Mouse (Mus musculus): ENCODE data around the gene A430078G23Rik. TPM values are rescaled to one million over a fixed set of nuclear protein-coding genes. Genes with fewer than 3 reads are reported as not detected.

A430078G23Rik gene
- polyA plus RNA-seq, 1 experiment from 2014 or later: not detected

DNA sequence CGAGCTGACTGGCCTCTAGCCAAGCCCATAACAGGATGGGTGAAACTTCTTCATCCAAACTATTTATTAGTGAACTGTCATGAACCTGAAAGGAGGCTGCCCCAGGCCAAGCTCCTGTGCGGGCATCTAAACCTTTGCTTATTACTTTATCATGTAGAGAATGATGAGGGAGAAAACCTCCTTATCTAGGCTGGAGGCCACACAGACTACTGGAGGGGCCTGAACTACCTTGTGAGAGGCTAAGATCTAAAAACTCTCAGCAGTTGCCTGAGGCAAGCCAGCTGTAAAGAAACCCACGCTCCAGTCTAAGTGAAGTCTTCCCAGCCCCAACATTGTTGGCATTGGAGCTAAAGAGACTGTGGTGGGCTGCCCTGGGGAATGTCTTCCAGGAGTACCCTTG is 54.2 kb downstream of the A430078G23Rik start:
- 84% methylated on average over 3 of the region's 3 CpGs for WGBS
- Histone ChIP-seq H3K4me3 (ENCODE audit: low read depth, low read length) (no peak overlapping the region), H3K4me2 (ENCODE audit: low read length) (no peak overlapping the region), H3K9me3 (ENCODE audit: control insufficient read depth, low read length) (no peaks in the 10 kb centered on the region), H3K27me3 (replicated peaks; ENCODE audit: control insufficient read depth, insufficient read depth, low read length) (no peaks in the 10 kb centered on the region), H3K27ac (ENCODE audit: low read depth) (no peak overlapping the region), H3K9ac (ENCODE audit: low read length) (no peak overlapping the region), H3K4me1 (replicated peaks; ENCODE audit: control insufficient read depth, insufficient read depth, low read length) (no peaks in the 10 kb centered on the region; the same call in 1 of the 2 replicates), H3K36me3 (ENCODE audit: control insufficient read depth, insufficient read depth, low read length) (peaks cover 5% of the 10 kb centered on the region; the same call in 1 of the 2 replicates)
- ATAC-seq (replicated peaks; ENCODE audit: low FRiP score, low TSS enrichment, low read depth) (no peak), DNase-seq (ENCODE audit: low spot score) (no peak)

DNA sequence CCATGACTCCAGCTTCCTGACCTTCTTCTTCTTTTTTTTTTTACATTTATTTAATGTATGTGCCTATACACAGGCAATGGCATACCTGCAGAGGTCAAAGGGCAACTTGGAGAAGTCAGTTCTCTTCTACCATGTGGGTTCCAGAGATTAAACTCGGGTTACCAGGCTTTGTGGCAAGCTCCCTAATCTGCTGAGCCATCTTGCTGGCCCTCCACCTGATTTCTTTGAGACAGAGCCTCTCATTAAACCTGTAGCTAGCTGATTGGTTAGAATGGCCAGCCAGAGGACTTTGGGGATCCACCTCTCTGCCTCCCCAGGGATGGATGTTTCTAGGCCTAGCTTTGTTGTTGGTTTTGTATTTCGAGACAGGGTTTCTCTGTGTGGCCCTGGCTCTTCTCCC is 57.9 kb downstream of the A430078G23Rik start:
- H3K4me2 ChIP-seq (ENCODE audit: low read length): no peak overlapping the region
- H3K4me1 ChIP-seq (replicated peaks; ENCODE audit: control insufficient read depth, insufficient read depth, low read length): no peaks in the 10 kb centered on the region; the same call in 1 of the 2 replicates
- no peak overlapping the region for H3K27ac ChIP-seq (ENCODE audit: low read depth)
- DNase-seq (ENCODE audit: low spot score) (no peak), ATAC-seq (replicated peaks; ENCODE audit: low FRiP score, low TSS enrichment, low read depth) (no peak)
- no peaks in the 10 kb centered on the region for H3K27me3 ChIP-seq (replicated peaks; ENCODE audit: control insufficient read depth, insufficient read depth, low read length)
- H3K9me3 ChIP-seq (ENCODE audit: control insufficient read depth, low read length): no peaks in the 10 kb centered on the region
- WGBS: 89% methylated on average over 2 of the region's 2 CpGs
- no peak overlapping the region for H3K9ac ChIP-seq (ENCODE audit: low read length)
- no peak overlapping the region for H3K4me3 ChIP-seq (ENCODE audit: low read depth, low read length)
- H3K36me3 ChIP-seq (ENCODE audit: control insufficient read depth, insufficient read depth, low read length): 0 out of 2 replicates have a peak, but pooled peaks cover 3% of the 10 kb centered on the region

GRCm38 (mm10) chr8:3411901-3412301 is 58.7 kb downstream of the A430078G23Rik start:
- Histone ChIP-seq H3K9ac (ENCODE audit: low read length) (no peak overlapping the region), H3K36me3 (ENCODE audit: control insufficient read depth, insufficient read depth, low read length) (0 out of 2 replicates have a peak, but pooled peaks cover 3% of the 10 kb centered on the region), H3K4me1 (replicated peaks; ENCODE audit: control insufficient read depth, insufficient read depth, low read length) (no peaks in the 10 kb centered on the region; the same call in 1 of the 2 replicates), H3K27ac (ENCODE audit: low read depth) (peak overlapping the region; percentile 24; the same call in 1 of the 2 replicates), H3K4me3 (ENCODE audit: low read depth, low read length) (no peak overlapping the region), H3K27me3 (replicated peaks; ENCODE audit: control insufficient read depth, insufficient read depth, low read length) (no peaks in the 10 kb centered on the region), H3K4me2 (ENCODE audit: low read length) (no peak overlapping the region), H3K9me3 (ENCODE audit: control insufficient read depth, low read length) (no peaks in the 10 kb centered on the region)
- 75% methylated on average over 7 of the region's 7 CpGs for WGBS
- ATAC-seq (replicated peaks; ENCODE audit: low FRiP score, low TSS enrichment, low read depth) (peak; percentile 45; the same call in 1 of the 2 replicates), DNase-seq (ENCODE audit: low spot score) (no peak)

DNA sequence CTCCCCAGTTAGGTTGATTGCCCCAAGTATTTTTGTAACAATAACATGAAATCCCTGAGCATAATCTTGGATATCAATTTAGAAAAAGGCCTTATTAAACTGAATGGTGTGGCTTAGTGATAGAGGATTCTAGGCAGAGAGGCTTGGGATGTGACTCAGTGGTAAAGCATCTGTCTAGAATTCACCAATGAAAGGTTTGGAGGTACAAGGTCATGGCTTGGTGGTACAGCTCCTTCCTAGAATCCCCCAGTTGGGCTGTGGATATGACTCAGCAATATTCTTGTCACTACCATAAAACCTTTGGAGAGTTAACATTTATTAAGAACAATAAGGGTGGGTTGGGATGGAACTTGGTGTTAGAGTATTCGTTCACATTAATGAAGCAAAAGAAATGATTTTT is 59.6 kb downstream of the A430078G23Rik start:
- Histone ChIP-seq H3K9me3 (ENCODE audit: control insufficient read depth, low read length) (no peaks in the 10 kb centered on the region), H3K4me1 (replicated peaks; ENCODE audit: control insufficient read depth, insufficient read depth, low read length) (peaks cover 5% of the 10 kb centered on the region), H3K9ac (ENCODE audit: low read length) (no peak overlapping the region), H3K36me3 (ENCODE audit: control insufficient read depth, insufficient read depth, low read length) (no peaks in the 10 kb centered on the region), H3K4me2 (ENCODE audit: low read length) (no peak overlapping the region), H3K27ac (ENCODE audit: low read depth) (no peak overlapping the region), H3K4me3 (ENCODE audit: low read depth, low read length) (no peak overlapping the region), H3K27me3 (replicated peaks; ENCODE audit: control insufficient read depth, insufficient read depth, low read length) (no peaks in the 10 kb centered on the region)
- no peak for DNase-seq (ENCODE audit: low spot score)
- ATAC-seq (replicated peaks; ENCODE audit: low FRiP score, low TSS enrichment, low read depth): no peak
- 94% methylated on average over 1 of the region's 1 CpGs for WGBS

DNA sequence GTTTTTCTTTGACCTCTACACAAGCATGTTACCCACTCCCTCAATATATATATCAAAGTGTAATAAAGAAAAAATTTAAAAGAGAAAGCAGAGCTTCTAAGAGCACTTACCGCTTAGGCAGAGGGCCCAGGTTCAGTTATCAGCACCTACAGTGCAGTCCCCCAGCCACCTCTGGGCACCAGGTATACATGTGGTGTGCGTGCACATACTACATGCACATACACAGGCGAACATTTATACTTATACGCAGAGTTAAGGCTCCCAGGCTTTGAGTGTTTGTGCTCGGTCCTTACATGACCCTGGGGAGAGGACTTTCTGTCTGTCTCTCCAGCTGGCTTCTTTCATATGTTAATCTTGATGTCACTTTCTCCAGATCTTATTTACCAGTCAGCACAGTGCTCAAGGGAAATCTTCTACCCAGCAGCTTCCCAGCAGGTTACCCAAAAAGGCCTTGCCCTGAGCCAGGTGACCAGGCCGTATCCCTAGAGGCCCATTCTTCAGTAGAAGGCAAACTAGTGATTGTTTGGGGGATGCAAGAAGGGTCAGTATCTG is 61.5 kb downstream of the A430078G23Rik start:
- no peak for ATAC-seq (replicated peaks; ENCODE audit: low FRiP score, low TSS enrichment, low read depth)
- H3K27ac ChIP-seq (ENCODE audit: low read depth): no peak overlapping the region

DNA sequence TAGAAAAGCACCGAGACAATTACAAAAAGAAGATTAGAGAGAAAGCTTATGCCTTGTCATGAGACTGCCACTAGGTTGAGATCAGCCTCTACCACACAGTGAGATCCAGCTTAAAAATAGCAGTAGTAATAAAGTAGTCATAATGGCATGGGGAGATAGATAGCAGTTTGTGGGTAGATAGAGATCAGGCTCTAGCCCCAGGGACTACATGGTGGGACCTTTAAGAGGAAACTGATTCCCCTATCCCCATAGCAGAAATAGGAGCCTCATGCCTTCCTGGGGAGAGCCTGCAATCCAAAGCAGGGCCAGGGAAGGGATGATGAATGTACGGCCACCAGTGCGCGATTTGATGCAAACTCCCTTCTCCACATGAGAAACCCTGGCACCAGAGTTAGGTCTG is 62.0 kb downstream of the A430078G23Rik start:
- Histone ChIP-seq H3K27ac (ENCODE audit: low read depth) (no peak overlapping the region), H3K4me3 (ENCODE audit: low read depth, low read length) (no peak overlapping the region), H3K4me1 (replicated peaks; ENCODE audit: control insufficient read depth, insufficient read depth, low read length) (peaks cover 7% of the 10 kb centered on the region), H3K4me2 (ENCODE audit: low read length) (no peak overlapping the region), H3K36me3 (ENCODE audit: control insufficient read depth, insufficient read depth, low read length) (no peaks in the 10 kb centered on the region), H3K9ac (ENCODE audit: low read length) (no peak overlapping the region), H3K27me3 (replicated peaks; ENCODE audit: control insufficient read depth, insufficient read depth, low read length) (no peaks in the 10 kb centered on the region), H3K9me3 (ENCODE audit: control insufficient read depth, low read length) (no peaks in the 10 kb centered on the region)
- no peak for DNase-seq (ENCODE audit: low spot score)
- WGBS: 78% methylated on average over 4 of the region's 4 CpGs
- no peak for ATAC-seq (replicated peaks; ENCODE audit: low FRiP score, low TSS enrichment, low read depth)

More for the DNA sequence above, 61.5 kb downstream of the A430078G23Rik start:
- H3K9ac ChIP-seq (ENCODE audit: low read length): no peak overlapping the region
- H3K27me3 ChIP-seq (replicated peaks; ENCODE audit: control insufficient read depth, insufficient read depth, low read length): no peaks in the 10 kb centered on the region
- H3K4me1 ChIP-seq (replicated peaks; ENCODE audit: control insufficient read depth, insufficient read depth, low read length): peaks cover 7% of the 10 kb centered on the region
- 69% methylated on average over 6 of the region's 6 CpGs for WGBS
- no peak for DNase-seq (ENCODE audit: low spot score)
- H3K9me3 ChIP-seq (ENCODE audit: control insufficient read depth, low read length): no peaks in the 10 kb centered on the region
- no peaks in the 10 kb centered on the region for H3K36me3 ChIP-seq (ENCODE audit: control insufficient read depth, insufficient read depth, low read length)
- no peak overlapping the region for H3K4me2 ChIP-seq (ENCODE audit: low read length)
- no peak overlapping the region for H3K4me3 ChIP-seq (ENCODE audit: low read depth, low read length)

DNA sequence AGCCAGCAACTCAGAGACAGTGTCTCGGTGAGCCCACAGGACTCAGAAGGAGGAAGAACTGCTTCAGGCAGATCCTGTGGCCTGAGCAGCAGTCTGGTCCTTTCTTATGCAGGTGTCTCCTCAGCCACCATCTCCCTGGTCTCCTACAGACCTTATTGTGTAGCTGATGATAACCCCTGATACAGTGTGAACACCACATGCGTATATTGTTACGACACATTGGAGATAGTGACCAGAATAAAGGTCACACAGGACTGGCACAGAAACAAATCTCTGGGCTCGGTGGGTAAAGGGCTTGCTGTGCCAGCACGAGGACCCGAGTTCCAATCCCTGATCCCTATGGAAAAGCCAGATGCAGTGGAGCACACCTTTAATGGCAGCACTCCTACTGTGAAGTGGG is 62.4 kb downstream of the A430078G23Rik start:
- ATAC-seq (replicated peaks; ENCODE audit: low FRiP score, low TSS enrichment, low read depth): no peak
- H3K27me3 ChIP-seq (replicated peaks; ENCODE audit: control insufficient read depth, insufficient read depth, low read length): no peaks in the 10 kb centered on the region
- no peak overlapping the region for H3K4me3 ChIP-seq (ENCODE audit: low read depth, low read length)
- 91% methylated on average over 6 of the region's 6 CpGs for WGBS
- no peak overlapping the region for H3K9ac ChIP-seq (ENCODE audit: low read length)
- no peak for DNase-seq (ENCODE audit: low spot score)
- no peak overlapping the region for H3K27ac ChIP-seq (ENCODE audit: low read depth)
- H3K4me2 ChIP-seq (ENCODE audit: low read length): no peak overlapping the region
- H3K9me3 ChIP-seq (ENCODE audit: control insufficient read depth, low read length): no peaks in the 10 kb centered on the region
- H3K4me1 ChIP-seq (replicated peaks; ENCODE audit: control insufficient read depth, insufficient read depth, low read length): peaks cover 7% of the 10 kb centered on the region
- H3K36me3 ChIP-seq (ENCODE audit: control insufficient read depth, insufficient read depth, low read length): no peaks in the 10 kb centered on the region

- H3K4me1 ChIP-seq (replicated peaks; ENCODE audit: control insufficient read depth, insufficient read depth, low read length): peaks cover 7% of the 10 kb centered on the region
- H3K9ac ChIP-seq (ENCODE audit: low read length): no peak overlapping the region
- no peak for DNase-seq (ENCODE audit: low spot score)
- ATAC-seq (replicated peaks; ENCODE audit: low FRiP score, low TSS enrichment, low read depth): no peak
- no peak overlapping the region for H3K4me3 ChIP-seq (ENCODE audit: low read depth, low read length)
- no peak overlapping the region for H3K27ac ChIP-seq (ENCODE audit: low read depth)
- no peaks in the 10 kb centered on the region for H3K36me3 ChIP-seq (ENCODE audit: control insufficient read depth, insufficient read depth, low read length)
- H3K27me3 ChIP-seq (replicated peaks; ENCODE audit: control insufficient read depth, insufficient read depth, low read length): no peaks in the 10 kb centered on the region
- H3K9me3 ChIP-seq (ENCODE audit: control insufficient read depth, low read length): no peaks in the 10 kb centered on the region
- WGBS: 50% methylated on average over 4 of the region's 4 CpGs
- no peak overlapping the region for H3K4me2 ChIP-seq (ENCODE audit: low read length)
Measured at GRCm38 (mm10) chr8:3416846-3417245, 63.6 kb downstream of the A430078G23Rik start.

DNA sequence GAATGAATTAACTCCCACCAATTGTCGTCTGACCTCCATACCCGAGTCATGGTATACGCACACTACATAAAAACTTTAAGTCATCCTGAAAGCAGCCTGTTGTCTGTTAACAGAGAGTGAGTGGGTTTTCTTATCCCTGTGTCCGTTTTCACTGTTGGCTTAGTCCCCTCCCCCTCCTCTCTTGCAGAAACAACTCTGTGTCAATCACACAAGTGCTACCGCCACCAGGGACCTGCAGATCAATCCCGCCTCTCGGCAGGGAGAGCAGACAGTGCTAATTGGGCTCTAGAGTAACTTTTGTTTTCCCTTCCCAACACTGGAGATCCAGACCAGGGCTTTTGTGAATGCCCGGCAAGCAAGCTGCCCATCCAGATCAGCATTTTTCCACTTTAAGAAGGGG is 64.2 kb downstream of the A430078G23Rik start:
- H3K9ac ChIP-seq (ENCODE audit: low read length): no peak overlapping the region
- no peak overlapping the region for H3K4me2 ChIP-seq (ENCODE audit: low read length)
- H3K27me3 ChIP-seq (replicated peaks; ENCODE audit: control insufficient read depth, insufficient read depth, low read length): no peaks in the 10 kb centered on the region
- DNase-seq (ENCODE audit: low spot score): no peak
- no peak overlapping the region for H3K4me3 ChIP-seq (ENCODE audit: low read depth, low read length)
- no peak overlapping the region for H3K27ac ChIP-seq (ENCODE audit: low read depth)
- H3K4me1 ChIP-seq (replicated peaks; ENCODE audit: control insufficient read depth, insufficient read depth, low read length): peaks cover 7% of the 10 kb centered on the region
- no peaks in the 10 kb centered on the region for H3K9me3 ChIP-seq (ENCODE audit: control insufficient read depth, low read length)
- H3K36me3 ChIP-seq (ENCODE audit: control insufficient read depth, insufficient read depth, low read length): no peaks in the 10 kb centered on the region
- ATAC-seq (replicated peaks; ENCODE audit: low FRiP score, low TSS enrichment, low read depth): 0 out of 2 replicates have a peak, but pooled peaks have one; percentile 29
- 19% methylated on average over 8 of the region's 8 CpGs for WGBS
